Mouse (Mus musculus) liver, postnatal 0 days (tissue): ENCODE results near the gene Jpt1. TPM values are rescaled to one million over a fixed set of nuclear protein-coding genes. Genes with fewer than 3 reads are reported as not detected.
"Not testable (repeated sequence)": the region's sequence is repeated elsewhere in the genome, so short reads cannot be mapped to it uniquely, and the experiment has no call there.

Experiments used
- ATAC-seq: fragments of 200-750 bp; cut with Nextera tagmentation; 2 replicates; pipeline ENCODE4 v1.8.0; 2017; ENCODE audit warnings: mild to moderate bottlenecking, moderate library complexity
- DNase-seq: peaks from one replicate; pipeline ENCODE4 v3.0.0-alpha.2; 2016
- H3K27ac ChIP-seq: fragments of 300-500 bp; sonication (generic); 2 replicates; pipeline ENCODE4 v1.5.1; 2014; ENCODE audit warnings: antibody characterized with exemption, moderate library complexity, mild to moderate bottlenecking, low read depth
- H3K27me3 ChIP-seq: fragments of 300-500 bp; sonication (generic); 2 replicates; pipeline ENCODE4 v1.6.1; 2014; ENCODE audit warnings: low read length, control low read depth, mixed read lengths; ENCODE audit not compliant: insufficient read depth
- H3K36me3 ChIP-seq: fragments of 300-500 bp; sonication (generic); replicated peaks from 2 replicates; pipeline ENCODE4 v1.6.1; 2014; ENCODE audit warnings: mild to moderate bottlenecking, control low read depth, low read length, moderate library complexity, mixed read lengths; ENCODE audit not compliant: insufficient read depth
- H3K4me1 ChIP-seq: fragments of 300-500 bp; sonication (generic); 2 replicates; pipeline ENCODE4 v1.6.1; 2014; ENCODE audit warnings: antibody characterized with exemption, mild to moderate bottlenecking, control low read depth; ENCODE audit not compliant: insufficient read depth
- H3K4me2 ChIP-seq: fragments of 300-500 bp; sonication (generic); 2 replicates; pipeline ENCODE4 v1.6.1; 2014; ENCODE audit warnings: low read depth, mild to moderate bottlenecking, low read length, moderate library complexity, mixed read lengths
- H3K4me3 ChIP-seq: fragments of 300-500 bp; sonication (generic); 2 replicates; pipeline ENCODE4 v1.5.1; 2014; ENCODE audit warnings: low read depth, low read length
- H3K9ac ChIP-seq: fragments of 300-500 bp; sonication (generic); replicated peaks from 2 replicates; pipeline ENCODE4 v1.6.1; 2014; ENCODE audit warnings: mild to moderate bottlenecking, moderate library complexity
- H3K9me3 ChIP-seq: fragments of 300-500 bp; sonication (generic); 2 replicates; pipeline ENCODE4 v1.6.1; 2016; ENCODE audit warnings: mild to moderate bottlenecking, control low read depth, low read length, mixed read lengths
- CTCF ChIP-seq: sonication (generic); IDR thresholded peaks from 2 replicates; pipeline ENCODE4 v1.5.1; 2016; ENCODE audit warnings: antibody characterized with exemption, low read depth
- EP300 ChIP-seq: IDR thresholded peaks from 2 replicates; pipeline ENCODE4 v1.6.1; 2016; ENCODE audit warnings: antibody characterized with exemption, low read depth, mild to moderate bottlenecking
- WGBS: fragments of 180-500 bp; shearing (Covaris S2); extraction: QIAGEN DNeasy Blood & Tissue Kit; methylation state at CpG from one replicate; pipeline ENCODE4 v1.1.7; 2014; ENCODE audit not compliant: insufficient replicate concordance; 5-methylcytosine and 5-hydroxymethylcytosine counted together
- polyA plus RNA-seq: library from polyadenylated mRNA; unstranded; fragments of >200 nt; fragmentation: Nextera tagmentation; extraction: Ambion mirVana; gene quantifications from 2 replicates; pipeline ENCODE4 v1.2.1, GENCODE M21; 2015

Gene Jpt1
- polyA plus RNA-seq, 1 experiment from 2014 or later: 114 TPM

GRCm38 (mm10) chr11:115509773-115510506 is 4.2 kb downstream of the Jpt1 start:
- peaks cover 70% of the 10 kb centered on the region for H3K4me1 ChIP-seq
- DNase-seq (no peak), ATAC-seq (no peak)
- WGBS: 36% methylated on average over 6 of the region's 6 CpGs
- H3K9ac ChIP-seq: peak overlapping the region; percentile 47
- no peaks in the 10 kb centered on the region for H3K9me3 ChIP-seq
- no peaks in the 10 kb centered on the region for H3K27me3 ChIP-seq
- peak overlapping the region; percentile 91 for H3K27ac ChIP-seq
- H3K36me3 ChIP-seq: no peaks in the 10 kb centered on the region; the same call in 1 of the 2 replicates
- peak overlapping the region; percentile 95 for H3K4me2 ChIP-seq
- H3K4me3 ChIP-seq: peak overlapping the region; percentile 26; the same call in 1 of the 2 replicates
- TF ChIP-seq EP300 (no peak), CTCF (no peak)

GRCm38 (mm10) chr11:115508061-115508460 is 6.1 kb downstream of the Jpt1 start:
- peak; percentile 12; the same call in 1 of the 2 replicates for ATAC-seq
- Histone ChIP-seq H3K9me3 (no peaks in the 10 kb centered on the region), H3K4me1 (peaks cover 70% of the 10 kb centered on the region), H3K4me2 (no peak overlapping the region), H3K4me3 (no peak overlapping the region), H3K27me3 (no peaks in the 10 kb centered on the region), H3K9ac (no peak overlapping the region; the same call in 1 of the 2 replicates), H3K36me3 (no peaks in the 10 kb centered on the region; the same call in 1 of the 2 replicates), H3K27ac (peak overlapping the region; percentile 74)
- TF ChIP-seq EP300 (peak; percentile 17; the same call in 1 of the 2 replicates), CTCF (no peak)
- DNase-seq: no peak
- WGBS: 50% methylated on average over 2 of the region's 2 CpGs

GRCm38 (mm10) chr11:115506586-115506985 is 7.6 kb downstream of the Jpt1 start:
- H3K27ac ChIP-seq: peak overlapping the region; percentile 74
- 41% methylated on average over 3 of the region's 3 CpGs for WGBS
- TF ChIP-seq EP300 (no peak), CTCF (no peak)
- H3K36me3 ChIP-seq: peaks cover 11% of the 10 kb centered on the region
- ATAC-seq (peak; percentile 57), DNase-seq (peak; percentile 36)
- no peaks in the 10 kb centered on the region for H3K9me3 ChIP-seq
- no peak overlapping the region for H3K4me3 ChIP-seq
- H3K9ac ChIP-seq: 0 out of 2 replicates have a peak overlapping the region, but pooled peaks have one; percentile 11
- H3K27me3 ChIP-seq: no peaks in the 10 kb centered on the region
- peak overlapping the region; percentile 61 for H3K4me2 ChIP-seq
- H3K4me1 ChIP-seq: peaks cover 56% of the 10 kb centered on the region

GRCm38 (mm10) chr11:115502636-115503035 is 11.6 kb downstream of the Jpt1 start:
- ATAC-seq (no peak), DNase-seq (no peak)
- peaks cover 48% of the 10 kb centered on the region for H3K36me3 ChIP-seq
- no peak overlapping the region for H3K9ac ChIP-seq
- 89% methylated on average over 6 of the region's 6 CpGs for WGBS
- no peaks in the 10 kb centered on the region for H3K9me3 ChIP-seq
- H3K4me3 ChIP-seq: no peak overlapping the region
- H3K4me2 ChIP-seq: no peak overlapping the region
- TF ChIP-seq CTCF: no peak
- no peak for TF ChIP-seq EP300
- H3K27ac ChIP-seq: no peak overlapping the region
- H3K4me1 ChIP-seq: peaks cover 23% of the 10 kb centered on the region
- H3K27me3 ChIP-seq: no peaks in the 10 kb centered on the region

- not testable (repeated sequence) for DNase-seq, H3K9me3 ChIP-seq
- WGBS: 89% methylated on average over 9 of the region's 9 CpGs
Measured at GRCm38 (mm10) chr11:115496559-115496958, 17.6 kb downstream of the Jpt1 start.

GRCm38 (mm10) chr11:115492387-115492786 is 21.8 kb downstream of the Jpt1 start:
- Histone ChIP-seq H3K4me3 (peak overlapping the region; percentile 70), H3K27me3 (no peaks in the 10 kb centered on the region), H3K4me1 (peaks cover 12% of the 10 kb centered on the region), H3K9ac (peak overlapping the region; percentile 72), H3K9me3 (no peaks in the 10 kb centered on the region), H3K4me2 (peak overlapping the region; percentile 66), H3K36me3 (peaks cover 21% of the 10 kb centered on the region), H3K27ac (no peak overlapping the region; the same call in 1 of the 2 replicates)
- no peak for DNase-seq
- WGBS: 27% methylated on average over 6 of the region's 6 CpGs
- no peak for ATAC-seq
- no peak for TF ChIP-seq CTCF
- TF ChIP-seq EP300: no peak

More at GRCm38 (mm10) chr11:115496559-115496958, 17.6 kb downstream of the Jpt1 start:
- H3K4me3 ChIP-seq, H3K9ac ChIP-seq, H3K4me2 ChIP-seq, ATAC-seq, H3K27me3 ChIP-seq, H3K27ac ChIP-seq, H3K4me1 ChIP-seq: not testable (repeated sequence)
- H3K36me3 ChIP-seq: peaks cover 37% of the 10 kb centered on the region
